Mouse (Mus musculus): Measurements from ENCODE around the gene Tomm6. TPM values are rescaled to one million over a fixed set of nuclear protein-coding genes. Genes with fewer than 3 reads are reported as not detected.

Tomm6 gene
- total RNA-seq (2015; ENCODE audit: low replicate concordance): 44.7 and 48.6 TPM in 2 replicates
- 2.1 and 3.5 TPM in 2 replicates for total RNA-seq (2017; ENCODE audit: low replicate concordance)

DNA sequence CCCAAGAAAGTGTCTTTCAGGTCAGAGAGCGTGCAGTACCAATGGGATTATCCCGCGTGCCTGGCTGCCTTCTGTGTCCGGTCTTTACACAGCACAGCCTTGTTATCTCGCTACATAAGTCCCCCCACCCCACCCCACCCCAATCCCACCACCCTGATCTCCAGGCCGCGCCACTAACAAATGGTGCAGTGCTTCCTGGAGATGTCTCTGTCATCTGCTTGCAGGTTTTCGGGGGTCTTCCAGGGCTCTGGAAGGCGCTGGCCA, at the start of gene Tomm6:
Gene Tomm6, minus strand, starts transcription at position 43 of the 264 bp plus-strand sequence.
- ATAC-seq (replicated peaks; ENCODE audit: low FRiP score, poor library complexity, severe bottlenecking): no peak

GRCm38 (mm10) chr17:47737271-47738065, 49.3 kb upstream of the Tomm6 start:
- 0 out of 2 replicates have a peak, but pooled peaks have one; percentile 50 for ATAC-seq (replicated peaks; ENCODE audit: low FRiP score, poor library complexity, severe bottlenecking)

DNA sequence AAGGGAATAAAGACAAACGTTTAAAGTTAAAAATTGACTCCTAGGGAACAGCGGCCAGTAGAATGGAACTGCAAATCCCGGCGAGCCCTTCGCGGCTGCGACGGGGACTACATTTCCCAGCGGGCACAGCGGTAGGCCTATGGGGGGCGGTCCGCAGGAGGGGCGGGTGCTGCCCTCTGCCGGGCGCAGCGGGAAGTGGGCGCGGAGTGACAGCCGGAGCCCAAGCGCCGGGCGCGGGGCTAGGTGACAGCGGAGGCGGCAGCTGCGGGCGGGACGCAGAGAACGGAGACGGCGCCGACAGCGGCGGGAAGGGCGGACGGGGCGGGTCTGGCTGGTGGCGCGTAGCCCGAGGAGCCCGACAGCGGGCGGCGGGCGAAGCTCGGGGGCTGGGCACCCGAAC, 48.7 kb upstream of the Tomm6 start, which contains the start of gene Tfeb:
Gene Tfeb, plus strand, starts transcription at position 175 of the 400 bp plus-strand sequence.
- ATAC-seq (replicated peaks; ENCODE audit: low FRiP score, poor library complexity, severe bottlenecking): peak; percentile 91

GRCm38 (mm10) chr17:47735553-47736100, 47.4 kb upstream of the Tomm6 start:
- no peak for ATAC-seq (replicated peaks; ENCODE audit: low FRiP score, poor library complexity, severe bottlenecking)

DNA sequence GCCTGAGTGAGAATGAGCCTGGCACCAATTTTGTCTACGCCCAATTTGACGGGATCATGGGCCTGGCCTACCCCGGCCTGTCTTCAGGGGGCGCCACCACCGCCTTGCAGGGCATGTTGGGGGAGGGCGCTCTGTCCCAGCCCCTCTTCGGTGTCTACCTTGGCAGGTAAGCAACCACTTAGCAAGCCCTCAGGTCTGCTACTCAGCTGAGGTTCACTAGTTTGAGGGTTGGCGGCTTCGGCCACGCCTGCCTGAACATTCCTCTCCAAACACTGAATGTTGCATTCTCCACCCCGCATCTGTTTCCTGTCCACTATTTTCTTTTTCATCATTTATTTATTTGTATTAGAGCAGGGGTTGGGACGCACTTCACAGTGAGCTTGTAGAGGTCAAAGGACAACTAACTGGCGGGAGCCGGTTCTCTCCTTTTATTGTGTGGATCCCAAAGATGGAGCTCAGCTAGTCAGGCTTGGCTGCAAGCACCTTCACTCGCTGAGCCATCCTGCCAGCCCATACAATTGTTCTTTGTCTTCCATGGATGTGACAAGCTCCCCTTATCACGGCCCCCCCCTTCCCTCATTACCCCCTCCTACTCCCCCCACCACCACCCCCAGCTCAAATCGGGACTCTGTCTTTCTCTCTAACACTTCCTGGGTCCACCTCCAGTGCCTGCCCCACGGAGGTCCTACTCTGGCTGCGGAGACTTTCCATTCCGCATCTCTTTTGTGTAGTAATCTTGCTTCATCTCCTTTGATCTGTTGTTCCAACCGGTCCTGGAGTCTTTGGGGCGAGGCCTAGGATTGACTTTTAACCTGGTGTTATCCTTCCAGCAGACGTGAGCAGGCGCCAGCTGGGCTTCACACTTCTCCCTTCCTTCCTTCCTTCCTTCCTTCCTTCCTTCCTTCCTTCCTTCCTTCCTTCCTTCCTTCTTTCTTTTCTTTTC, 42.7 kb upstream of the Tomm6 start:
- ATAC-seq (replicated peaks; ENCODE audit: low FRiP score, poor library complexity, severe bottlenecking): no peak

DNA sequence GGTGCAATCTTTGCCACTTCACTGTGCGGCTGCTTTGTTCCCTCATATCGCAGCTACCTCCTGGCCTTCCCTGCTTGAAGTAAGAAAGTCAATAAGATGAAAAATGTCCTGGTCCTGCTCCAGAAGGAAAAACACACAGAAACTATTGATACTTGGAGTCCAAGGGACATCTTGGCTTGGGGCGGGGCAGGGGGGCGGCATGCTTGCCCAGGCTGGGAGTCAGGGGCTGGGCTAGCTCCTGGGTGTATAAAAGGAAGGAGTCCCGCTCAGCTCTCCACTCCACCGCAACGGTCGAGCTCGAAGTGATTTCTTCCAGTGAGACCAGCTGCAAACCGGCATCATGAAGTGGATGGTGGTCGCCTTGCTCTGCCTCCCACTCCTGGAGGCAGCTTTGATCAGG, 38.4 kb upstream of the Tomm6 start, which contains the start of gene Pgc:
Gene Pgc, plus strand, starts transcription at position 277 of the 400 bp plus-strand sequence.
- ATAC-seq (replicated peaks; ENCODE audit: low FRiP score, poor library complexity, severe bottlenecking): no peak

GRCm38 (mm10) chr17:47721183-47721582, 33.0 kb upstream of the Tomm6 start:
- no peak for ATAC-seq (replicated peaks; ENCODE audit: low FRiP score, poor library complexity, severe bottlenecking)

- no peak for ATAC-seq (replicated peaks; ENCODE audit: low FRiP score, poor library complexity, severe bottlenecking)
These were observed 26.9 kb upstream of the Tomm6 start for GRCm38 (mm10) chr17:47715037-47715436.

DNA sequence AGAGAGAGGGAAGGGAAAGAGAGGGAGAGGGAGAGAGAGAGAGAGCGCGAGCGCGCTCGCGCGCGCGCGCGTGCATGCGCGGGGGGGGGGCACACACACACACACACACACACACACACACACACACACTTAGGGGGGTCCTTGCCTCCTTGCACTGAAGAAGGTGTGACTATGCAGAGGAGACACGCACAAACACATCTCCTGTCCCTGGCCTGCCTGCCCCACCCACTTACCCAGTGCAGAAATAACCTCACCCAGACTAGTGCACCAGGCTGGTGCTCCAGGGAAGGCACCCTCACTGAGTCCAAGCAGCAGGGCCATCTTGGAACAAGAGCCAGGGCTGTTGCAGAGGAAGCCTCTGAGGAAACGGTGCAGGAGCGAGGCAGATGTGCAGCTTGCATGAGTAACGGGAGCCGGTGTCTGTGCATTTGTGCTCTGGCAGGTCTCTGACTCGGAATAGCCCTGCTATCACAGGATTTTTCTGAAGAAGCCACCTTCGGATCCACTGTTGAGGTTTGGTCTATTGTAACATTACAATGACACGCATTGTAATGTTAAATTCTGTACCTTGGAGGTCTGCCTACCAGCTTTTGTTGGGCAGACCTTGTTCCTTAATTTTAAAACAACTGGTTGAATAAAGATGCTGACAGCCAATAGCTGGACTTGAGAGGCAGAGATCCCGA, 24.8 kb upstream of the Tomm6 start:
- ATAC-seq (replicated peaks; ENCODE audit: low FRiP score, poor library complexity, severe bottlenecking): no peak

- ATAC-seq (replicated peaks; ENCODE audit: low FRiP score, poor library complexity, severe bottlenecking): no peak
These were observed 23.7 kb upstream of the Tomm6 start for GRCm38 (mm10) chr17:47711883-47712282.

DNA sequence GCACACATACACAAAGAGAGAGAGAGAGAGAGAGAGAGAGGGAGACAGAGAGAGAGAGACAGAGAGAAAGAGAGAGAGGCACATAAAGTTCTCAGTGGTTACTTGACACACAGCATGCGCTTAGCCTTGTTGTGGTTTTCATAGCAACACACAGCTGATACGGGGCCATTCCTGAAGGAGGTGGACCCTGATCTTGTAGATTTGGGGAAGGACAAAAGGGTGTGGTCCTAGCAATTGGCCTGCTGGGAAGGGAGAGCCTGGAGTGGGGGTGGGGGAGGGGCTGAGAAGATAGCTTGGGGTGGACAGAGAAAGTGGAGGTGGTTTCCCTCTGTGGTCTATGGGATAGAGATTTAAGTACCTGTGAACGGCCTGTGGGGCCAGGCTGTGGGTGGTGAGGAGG, 21.9 kb upstream of the Tomm6 start:
- ATAC-seq (replicated peaks; ENCODE audit: low FRiP score, poor library complexity, severe bottlenecking): no peak

GRCm38 (mm10) chr17:47708972-47709371, 20.8 kb upstream of the Tomm6 start:
- no peak for ATAC-seq (replicated peaks; ENCODE audit: low FRiP score, poor library complexity, severe bottlenecking)

DNA sequence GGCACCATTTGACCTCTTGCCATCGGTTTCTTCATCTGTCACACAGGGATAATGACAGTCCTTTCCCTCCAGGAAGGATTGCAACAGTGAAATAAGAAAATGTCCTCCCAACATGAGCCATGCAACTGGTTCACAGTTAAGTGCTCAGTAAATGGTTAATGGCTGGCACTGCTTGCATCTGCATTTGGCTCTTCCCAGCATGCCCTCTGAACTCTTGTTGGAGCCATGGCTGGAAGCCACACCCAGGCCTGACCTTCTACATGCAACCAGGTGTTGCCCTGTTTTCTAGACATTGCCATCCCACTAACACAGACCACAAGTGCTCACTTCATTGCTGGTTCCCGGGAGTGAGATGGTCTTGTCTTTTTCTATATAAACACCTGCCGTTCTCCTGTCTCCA, 19.8 kb upstream of the Tomm6 start:
- no peak for ATAC-seq (replicated peaks; ENCODE audit: low FRiP score, poor library complexity, severe bottlenecking)

GRCm38 (mm10) chr17:47706196-47706595, 18.0 kb upstream of the Tomm6 start:
- ATAC-seq (replicated peaks; ENCODE audit: low FRiP score, poor library complexity, severe bottlenecking): no peak

GRCm38 (mm10) chr17:47704692-47705091, 16.5 kb upstream of the Tomm6 start:
- ATAC-seq (replicated peaks; ENCODE audit: low FRiP score, poor library complexity, severe bottlenecking): no peak

DNA sequence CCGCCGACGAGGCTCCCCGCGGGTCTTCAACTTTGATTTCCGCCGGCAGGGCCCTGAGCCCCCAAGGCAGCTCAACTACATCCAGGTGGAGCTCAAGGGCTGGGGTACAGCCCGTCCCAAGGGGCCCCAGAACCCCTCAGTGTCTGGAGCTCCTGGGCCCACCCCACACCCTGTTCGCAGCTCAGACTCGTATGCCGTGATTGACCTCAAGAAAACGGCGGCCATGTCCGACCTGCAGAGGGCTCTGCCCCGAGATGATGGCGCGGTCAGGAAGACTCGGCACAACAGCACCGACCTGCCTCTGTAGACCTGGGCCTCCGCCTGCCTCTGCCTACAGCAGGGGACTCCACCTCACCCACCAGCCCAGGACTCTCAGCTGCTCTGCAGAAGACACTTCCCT, 15.4 kb upstream of the Tomm6 start:
- ATAC-seq (replicated peaks; ENCODE audit: low FRiP score, poor library complexity, severe bottlenecking): no peak

GRCm38 (mm10) chr17:47702548-47703345, 14.6 kb upstream of the Tomm6 start:
- no peak for ATAC-seq (replicated peaks; ENCODE audit: low FRiP score, poor library complexity, severe bottlenecking)

GRCm38 (mm10) chr17:47701793-47702192, 13.6 kb upstream of the Tomm6 start:
- ATAC-seq (replicated peaks; ENCODE audit: low FRiP score, poor library complexity, severe bottlenecking): no peak

DNA sequence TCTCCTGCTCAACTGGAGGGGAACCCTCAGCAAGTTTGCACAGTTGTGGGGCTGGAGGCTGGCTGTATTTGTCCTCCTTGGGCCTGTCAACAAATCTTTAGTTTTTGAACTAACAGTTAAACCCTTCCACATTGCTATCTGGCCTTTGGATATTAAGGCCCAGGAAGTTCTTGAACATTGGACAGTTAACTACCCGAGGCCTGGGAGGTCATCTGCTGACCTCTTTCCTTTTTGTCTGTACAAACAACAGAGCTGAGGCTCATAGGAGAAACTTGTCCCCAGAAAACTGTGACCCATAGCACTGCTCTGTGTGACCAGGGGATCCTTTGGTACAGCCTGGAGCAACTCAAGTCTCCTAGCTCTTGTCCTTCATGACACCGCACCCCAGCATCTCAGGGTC, 10.9 kb upstream of the Tomm6 start:
- ATAC-seq (replicated peaks; ENCODE audit: low FRiP score, poor library complexity, severe bottlenecking): no peak

Measured in erythroid progenitor cell, adult 5-6 weeks (primary cell).